Mouse (Mus musculus) forebrain, embryonic 14.5 days (tissue): ENCODE results near the gene Magoh. TPM values are rescaled to one million over a fixed set of nuclear protein-coding genes. Genes with fewer than 3 reads are reported as not detected.

Experiments
- ATAC-seq: fragments of 200-750 bp; cut with Nextera tagmentation; 2 replicates; pipeline ENCODE4 v1.8.0; 2017; ENCODE audit warnings: mild to moderate bottlenecking, moderate library complexity
- DNase-seq: peaks from one replicate; pipeline ENCODE4 v3.0.0-alpha.2; 2015; ENCODE audit warnings: low spot score
- H3K27ac ChIP-seq: fragments of 300-500 bp; sonication (generic); 2 replicates; pipeline ENCODE4 v1.5.1; 2014; ENCODE audit warnings: low read depth, mild to moderate bottlenecking, control low read depth, low read length, moderate library complexity
- H3K27me3 ChIP-seq: fragments of 300-500 bp; sonication (generic); replicated peaks from 2 replicates; pipeline ENCODE4 v1.6.1; 2014; ENCODE audit warnings: low read length, control low read depth, mixed read lengths; ENCODE audit not compliant: control insufficient read depth, insufficient read depth
- H3K36me3 ChIP-seq: fragments of 300-500 bp; sonication (generic); 2 replicates; pipeline ENCODE4 v1.6.1; 2014; ENCODE audit warnings: low read length, control low read depth; ENCODE audit not compliant: control insufficient read depth, insufficient read depth
- H3K4me1 ChIP-seq: fragments of 300-500 bp; sonication (generic); 2 replicates; pipeline ENCODE4 v1.6.1; 2014; ENCODE audit warnings: antibody characterized with exemption, low read length, control low read depth; ENCODE audit not compliant: control insufficient read depth, insufficient read depth
- H3K4me2 ChIP-seq: fragments of 300-500 bp; sonication (generic); 2 replicates; pipeline ENCODE4 v1.6.1; 2014; ENCODE audit warnings: mild to moderate bottlenecking, control low read depth, low read length
- H3K4me3 ChIP-seq: fragments of 300-500 bp; sonication (generic); 2 replicates; pipeline ENCODE4 v1.5.1; 2014; ENCODE audit warnings: low read depth, low read length, control low read depth
- H3K9ac ChIP-seq: fragments of 300-500 bp; sonication (generic); 2 replicates; pipeline ENCODE4 v1.6.1; 2014; ENCODE audit warnings: mild to moderate bottlenecking, low read length, control low read depth, moderate library complexity
- H3K9me3 ChIP-seq: fragments of 300-500 bp; sonication (generic); replicated peaks from 2 replicates; pipeline ENCODE4 v1.6.1; 2016; ENCODE audit warnings: low read length, control low read depth, mixed read lengths; ENCODE audit not compliant: control insufficient read depth
- WGBS: fragments of 180-500 bp; shearing (Covaris S2); extraction: QIAGEN DNeasy Blood & Tissue Kit; methylation state at CpG from one replicate; pipeline ENCODE4 v1.1.7; 2014; 5-methylcytosine and 5-hydroxymethylcytosine counted together
- polyA plus RNA-seq: library from polyadenylated mRNA; unstranded; fragments of >200 nt; fragmentation: Nextera tagmentation; extraction: Ambion mirVana; gene quantifications from 2 replicates; pipeline ENCODE4 v1.2.1, GENCODE M21; 2014

The Magoh gene
- polyA plus RNA-seq, 1 experiment from 2014 or later = 175 TPM

GRCm38 (mm10) chr4:107856958-107857686 lies 22.4 kb upstream of the Magoh start:
- 72% methylated on average over 11 of the region's 11 CpGs for WGBS
- DNase-seq (peak; percentile 27), ATAC-seq (no peak)
- H3K9me3 ChIP-seq = no peaks in the 10 kb centered on the region
- no peak overlapping the region for H3K4me3 ChIP-seq
- no peak overlapping the region for H3K9ac ChIP-seq
- H3K4me1 ChIP-seq = no peaks in the 10 kb centered on the region
- no peaks in the 10 kb centered on the region for H3K27me3 ChIP-seq
- no peak overlapping the region; the same call in 1 of the 2 replicates for H3K27ac ChIP-seq
- H3K36me3 ChIP-seq = peaks cover 97% of the 10 kb centered on the region
- no peak overlapping the region for H3K4me2 ChIP-seq

- H3K9ac ChIP-seq = no peak overlapping the region
- no peak overlapping the region for H3K4me3 ChIP-seq
- H3K4me1 ChIP-seq = no peaks in the 10 kb centered on the region
- no peaks in the 10 kb centered on the region for H3K9me3 ChIP-seq
- 88% methylated on average over 7 of the region's 7 CpGs for WGBS
- no peak overlapping the region for H3K4me2 ChIP-seq
- DNase-seq (no peak), ATAC-seq (no peak)
- H3K27ac ChIP-seq = no peak overlapping the region
- H3K27me3 ChIP-seq = no peaks in the 10 kb centered on the region
- H3K36me3 ChIP-seq = peaks cover 96% of the 10 kb centered on the region
These were observed 20.6 kb upstream of the Magoh start for GRCm38 (mm10) chr4:107858995-107859394.

- H3K36me3 ChIP-seq = peaks cover 77% of the 10 kb centered on the region
- H3K4me1 ChIP-seq = no peaks in the 10 kb centered on the region
These were observed 14.7 kb upstream of the Magoh start for GRCm38 (mm10) chr4:107864866-107865265.

GRCm38 (mm10) chr4:107881631-107882030 lies 2.1 kb downstream of the Magoh start:
- H3K9ac ChIP-seq = no peak overlapping the region
- H3K27me3 ChIP-seq = no peaks in the 10 kb centered on the region
- H3K9me3 ChIP-seq = no peaks in the 10 kb centered on the region
- no peak overlapping the region for H3K27ac ChIP-seq
- H3K4me1 ChIP-seq = peaks cover 5% of the 10 kb centered on the region
- no peak overlapping the region for H3K4me3 ChIP-seq
- H3K4me2 ChIP-seq = no peak overlapping the region
- 97% methylated on average over 1 of the region's 1 CpGs for WGBS
- ATAC-seq = no peak
- DNase-seq = no peak
- H3K36me3 ChIP-seq = peaks cover 55% of the 10 kb centered on the region

More at GRCm38 (mm10) chr4:107864866-107865265, 14.7 kb upstream of the Magoh start:
- Histone ChIP-seq H3K27me3 (no peaks in the 10 kb centered on the region), H3K4me2 (no peak overlapping the region), H3K9me3 (no peaks in the 10 kb centered on the region), H3K27ac (no peak overlapping the region), H3K4me3 (no peak overlapping the region), H3K9ac (no peak overlapping the region)
- ATAC-seq = no peak
- DNase-seq = no peak
- 89% methylated on average over 4 of the region's 4 CpGs for WGBS

GRCm38 (mm10) chr4:107886371-107886770 lies 6.8 kb downstream of the Magoh start:
- no peak overlapping the region for H3K4me2 ChIP-seq
- peaks cover 7% of the 10 kb centered on the region; the same call in 1 of the 2 replicates for H3K4me1 ChIP-seq
- WGBS = 68% methylated on average over 7 of the region's 7 CpGs
- H3K27ac ChIP-seq = no peak overlapping the region
- ATAC-seq (no peak), DNase-seq (no peak)
- no peak overlapping the region for H3K4me3 ChIP-seq
- H3K36me3 ChIP-seq = peaks cover 58% of the 10 kb centered on the region
- H3K27me3 ChIP-seq = no peaks in the 10 kb centered on the region
- no peaks in the 10 kb centered on the region for H3K9me3 ChIP-seq
- no peak overlapping the region for H3K9ac ChIP-seq

GRCm38 (mm10) chr4:107889385-107889730 lies 9.8 kb downstream of the Magoh start:
- no peaks in the 10 kb centered on the region for H3K27me3 ChIP-seq
- peak overlapping the region; percentile 56 for H3K4me3 ChIP-seq
- H3K27ac ChIP-seq = peak overlapping the region; percentile 88
- H3K4me1 ChIP-seq = peaks cover 7% of the 10 kb centered on the region; the same call in 1 of the 2 replicates
- under 1% methylated on average over 12 of the region's 12 CpGs for WGBS
- H3K4me2 ChIP-seq = peak overlapping the region; percentile 69
- no peak for DNase-seq
- H3K36me3 ChIP-seq = peaks cover 51% of the 10 kb centered on the region
- peak overlapping the region; percentile 64 for H3K9ac ChIP-seq
- H3K9me3 ChIP-seq = no peaks in the 10 kb centered on the region
- peak; percentile 45 for ATAC-seq

- H3K27ac ChIP-seq = peak within 1 kb of the TSS; percentile 88
- no peaks in the 10 kb centered on the region for H3K27me3 ChIP-seq
- DNase-seq (peak; percentile 98), ATAC-seq (peak; percentile 97)
- H3K4me2 ChIP-seq = peak within 1 kb of the TSS; percentile 69
- H3K4me3 ChIP-seq = peak within 1 kb of the TSS; percentile 56
- H3K36me3 ChIP-seq = peaks cover 51% of the 10 kb centered on the region
- no peaks in the 10 kb centered on the region for H3K9me3 ChIP-seq
- WGBS = under 1% methylated on average over 45 of the region's 48 CpGs
- H3K4me1 ChIP-seq = peaks cover 7% of the 10 kb centered on the region; the same call in 1 of the 2 replicates
- peak within 1 kb of the TSS; percentile 64 for H3K9ac ChIP-seq
These were observed 10.3 kb downstream of the Magoh start, which contains the start of gene 0610037L13Rik for GRCm38 (mm10) chr4:107889731-107890432. Gene 0610037L13Rik, plus strand, starts transcription at chr4:107889813.

- no peak for ATAC-seq
- peak; percentile 63 for DNase-seq
- H3K9ac ChIP-seq = no peak overlapping the region
- H3K27ac ChIP-seq = no peak overlapping the region
- H3K36me3 ChIP-seq = peaks cover 55% of the 10 kb centered on the region
- H3K27me3 ChIP-seq = no peaks in the 10 kb centered on the region
- H3K4me2 ChIP-seq = no peak overlapping the region
- no peaks in the 10 kb centered on the region for H3K9me3 ChIP-seq
- WGBS = 84% methylated on average over 2 of the region's 2 CpGs
- H3K4me1 ChIP-seq = peaks cover 7% of the 10 kb centered on the region; the same call in 1 of the 2 replicates
- no peak overlapping the region for H3K4me3 ChIP-seq
These were observed 13.1 kb downstream of the Magoh start for GRCm38 (mm10) chr4:107892663-107893062.
